Mouse (Mus musculus) neutrophil, adult 59 days (primary cell): ENCODE measurements around the gene Shisal1. TPM values are rescaled to one million over a fixed set of nuclear protein-coding genes. Genes with fewer than 3 reads are reported as not detected.

ENCODE experiments used
- total RNA-seq, 2 experiments: library from RNA; stranded (reverse); gene quantifications; 1 replicate in 1 of 2; 2 replicates in 1 of 2; pipeline ENCODE4 v1.2.4; 2023

Shisal1 gene
- total RNA-seq = not detected

DNA sequence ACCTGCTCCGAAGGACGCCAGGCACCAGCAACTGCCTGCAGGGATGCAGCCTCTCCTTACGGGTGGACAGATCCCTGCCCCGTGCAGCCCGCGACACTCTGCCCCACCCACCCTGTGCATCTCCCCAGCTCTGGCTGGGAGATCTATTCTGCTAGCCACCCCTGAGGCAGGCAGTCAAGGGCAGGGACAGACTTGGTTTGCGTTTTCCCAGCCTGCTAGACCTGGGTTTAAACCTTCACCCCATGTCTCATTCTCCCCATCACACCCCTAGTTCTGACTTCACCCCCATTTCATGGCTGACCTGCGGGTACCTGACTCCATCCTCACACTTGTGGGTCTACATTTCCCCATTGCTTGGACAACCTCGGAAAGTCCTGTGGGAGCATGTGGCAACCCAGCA lies at the start of gene Shisal1:
Gene Shisal1, minus strand, starts transcription at position 101 of the 400 bp plus-strand sequence.

Other genes with a start within 250 kb of the Shisal1 start
- 10 to 100 TPM; 24.2 to 25.7 TPM for gene Parvb, start 215.1 kb downstream of the Shisal1 start, total RNA-seq
- 100 to 1,000 TPM; 173 to 182 TPM for gene Parvg, start 123.1 kb downstream of the Shisal1 start, total RNA-seq
- gene Rtl6, start 110.7 kb upstream of the Shisal1 start, total RNA-seq = 1 to 10 TPM; 1.7 to 2.3 TPM
- gene Prr5, start 222.5 kb upstream of the Shisal1 start, total RNA-seq = 1 to 10 TPM; 4.3 to 5.1 TPM